Mouse (Mus musculus) stomach, postnatal 0 days (tissue): Measurements from ENCODE around the gene Gm11011. TPM values are rescaled to one million over a fixed set of nuclear protein-coding genes. Genes with fewer than 3 reads are reported as not detected.

Experiments used
- ATAC-seq: fragments of 200-750 bp; cut with Nextera tagmentation; 2 replicates; pipeline ENCODE4 v1.8.0; 2017; ENCODE audit not compliant: low FRiP score, low TSS enrichment
- DNase-seq: peaks from one replicate; pipeline ENCODE4 v3.0.0-alpha.2; 2016; ENCODE audit warnings: low spot score
- H3K27ac ChIP-seq: fragments of 300-500 bp; sonication (generic); replicated peaks from 2 replicates; pipeline ENCODE4 v1.5.1; 2014; ENCODE audit warnings: mild to moderate bottlenecking, control low read depth
- H3K27me3 ChIP-seq: fragments of 300-500 bp; sonication (generic); 2 replicates; pipeline ENCODE4 v1.6.1; 2014; ENCODE audit warnings: low read length; ENCODE audit not compliant: control insufficient read depth, insufficient read depth
- H3K36me3 ChIP-seq: fragments of 300-500 bp; sonication (generic); 2 replicates; pipeline ENCODE4 v1.6.1; 2014; ENCODE audit warnings: low read length, mixed read lengths; ENCODE audit not compliant: control insufficient read depth, insufficient read depth
- H3K4me1 ChIP-seq: fragments of 300-500 bp; sonication (generic); replicated peaks from 2 replicates; pipeline ENCODE4 v1.6.1; 2014; ENCODE audit warnings: antibody characterized with exemption; ENCODE audit not compliant: control insufficient read depth, insufficient read depth
- H3K4me2 ChIP-seq: fragments of 300-500 bp; sonication (generic); replicated peaks from 2 replicates; pipeline ENCODE4 v1.6.1; 2014; ENCODE audit warnings: low read depth, mild to moderate bottlenecking, control low read depth, moderate library complexity
- H3K4me3 ChIP-seq: fragments of 300-500 bp; sonication (generic); 2 replicates; pipeline ENCODE4 v1.5.1; 2014; ENCODE audit warnings: low read depth, low read length, control low read depth
- H3K9ac ChIP-seq: fragments of 300-500 bp; sonication (generic); 2 replicates; pipeline ENCODE4 v1.6.1; 2014; ENCODE audit warnings: mild to moderate bottlenecking, low read length, control low read depth, mixed read lengths
- H3K9me3 ChIP-seq: fragments of 300-500 bp; sonication (generic); 2 replicates; pipeline ENCODE4 v1.6.1; 2016; ENCODE audit warnings: low read length; ENCODE audit not compliant: control insufficient read depth
- CTCF ChIP-seq: IDR thresholded peaks from 2 replicates; pipeline ENCODE4 v1.5.1; 2016; ENCODE audit warnings: antibody characterized with exemption, low read depth, mild to moderate bottlenecking, moderate library complexity
- EP300 ChIP-seq: optimal IDR thresholded peaks from 2 replicates; pipeline ENCODE3; 2016; ENCODE audit warnings: antibody characterized with exemption
- WGBS: fragments of 180-500 bp; shearing (Covaris S2); extraction: QIAGEN DNeasy Blood & Tissue Kit; methylation state at CpG from one replicate; pipeline ENCODE4 v1.1.7; 2014; 5-methylcytosine and 5-hydroxymethylcytosine counted together
- polyA plus RNA-seq: library from polyadenylated mRNA; unstranded; fragments of >200 nt; fragmentation: Nextera tagmentation; extraction: Ambion mirVana; gene quantifications from 2 replicates; pipeline ENCODE4 v1.2.1, GENCODE M21; 2015

Gm11011 gene
- polyA plus RNA-seq, 1 experiment from 2014 or later = not detected

DNA sequence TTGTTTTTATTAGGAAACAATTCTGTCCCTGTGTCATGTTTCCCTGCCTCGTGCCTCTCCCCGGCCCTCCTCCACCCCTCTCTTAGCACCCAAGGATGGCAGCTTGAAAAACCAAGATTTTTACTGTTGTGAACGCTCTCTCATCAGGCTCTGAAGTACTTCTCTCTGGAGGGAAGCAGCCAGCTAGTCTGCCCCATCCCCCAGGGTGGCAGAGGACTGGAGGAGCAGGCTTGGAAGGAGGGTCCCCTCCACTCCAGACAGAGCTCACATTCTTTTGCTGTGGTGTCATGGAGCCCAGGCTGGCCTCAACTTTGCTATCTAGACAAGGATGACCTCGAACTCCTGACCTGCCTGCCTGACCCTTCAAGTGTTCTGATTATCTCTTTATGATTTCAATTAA is 21.4 kb downstream of the Gm11011 start:
- 65% methylated on average over 4 of the region's 4 CpGs for WGBS
- ATAC-seq (no peak), DNase-seq (no peak)
- TF ChIP-seq CTCF = no peak
- no peak for TF ChIP-seq EP300
- H3K27me3 ChIP-seq = no peaks in the 10 kb centered on the region
- no peak overlapping the region for H3K9ac ChIP-seq
- H3K27ac ChIP-seq = no peak overlapping the region
- no peaks in the 10 kb centered on the region for H3K4me1 ChIP-seq
- H3K4me3 ChIP-seq = no peak overlapping the region
- H3K9me3 ChIP-seq = no peaks in the 10 kb centered on the region
- no peaks in the 10 kb centered on the region for H3K36me3 ChIP-seq
- H3K4me2 ChIP-seq = no peak overlapping the region

DNA sequence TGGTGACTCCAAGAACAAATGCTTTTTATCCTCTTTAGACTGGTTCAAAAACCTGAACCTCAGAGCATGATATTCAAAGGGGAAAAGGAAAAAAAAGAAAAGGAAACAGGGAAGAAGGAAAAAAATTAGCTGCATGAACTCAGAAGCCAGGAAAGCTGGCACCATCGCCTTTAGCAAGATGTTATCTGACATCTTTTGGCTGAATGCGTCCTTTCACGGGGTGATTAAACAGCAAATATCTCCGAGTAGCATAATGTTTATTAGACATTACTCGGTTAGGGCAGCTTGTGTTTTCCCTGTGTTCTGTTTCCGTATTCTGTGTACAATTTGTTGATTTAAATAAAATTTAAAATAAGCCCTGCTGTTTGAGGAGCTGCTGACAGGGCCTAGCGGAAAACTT is 21.8 kb downstream of the Gm11011 start:
- no peak for DNase-seq
- TF ChIP-seq EP300 (no peak), CTCF (no peak)

DNA sequence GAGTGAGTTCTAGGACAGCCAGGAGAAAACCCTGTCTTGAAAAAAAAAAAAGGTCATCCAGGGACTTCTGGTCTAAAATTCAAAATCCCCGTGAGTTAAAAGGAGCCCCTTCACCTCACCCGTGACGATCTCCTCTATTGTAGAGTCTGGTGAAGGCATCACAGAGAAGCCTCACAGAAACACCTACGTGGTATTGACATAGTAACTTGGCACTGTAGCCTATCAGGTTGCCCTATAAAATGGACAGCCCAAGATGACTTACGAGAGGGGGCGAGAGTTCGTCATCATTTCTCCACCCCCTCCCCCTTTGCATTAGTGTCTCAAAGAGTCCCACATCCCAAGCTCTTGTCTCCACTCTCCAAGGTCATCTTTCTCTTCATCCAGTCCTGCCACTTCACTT is 41.9 kb downstream of the Gm11011 start:
- no peaks in the 10 kb centered on the region for H3K36me3 ChIP-seq
- H3K9me3 ChIP-seq = no peaks in the 10 kb centered on the region
- TF ChIP-seq CTCF (no peak), EP300 (no peak)
- H3K4me2 ChIP-seq = no peak overlapping the region
- WGBS = 83% methylated on average over 7 of the region's 7 CpGs
- no peak overlapping the region for H3K27ac ChIP-seq
- no peaks in the 10 kb centered on the region for H3K27me3 ChIP-seq
- no peak overlapping the region for H3K9ac ChIP-seq
- no peaks in the 10 kb centered on the region for H3K4me1 ChIP-seq
- ATAC-seq (no peak), DNase-seq (no peak)
- H3K4me3 ChIP-seq = no peak overlapping the region

More for the DNA sequence above, 21.8 kb downstream of the Gm11011 start:
- H3K36me3 ChIP-seq = no peaks in the 10 kb centered on the region
- H3K27me3 ChIP-seq = no peaks in the 10 kb centered on the region
- no peak overlapping the region for H3K4me3 ChIP-seq
- H3K9me3 ChIP-seq = no peaks in the 10 kb centered on the region
- WGBS = 43% methylated on average over 7 of the region's 7 CpGs
- H3K4me1 ChIP-seq = no peaks in the 10 kb centered on the region
- ATAC-seq = no peak
- no peak overlapping the region for H3K27ac ChIP-seq
- no peak overlapping the region for H3K9ac ChIP-seq
- H3K4me2 ChIP-seq = no peak overlapping the region

GRCm38 (mm10) chr2:169538906-169539305 is 48.6 kb downstream of the Gm11011 start:
- no peak overlapping the region for H3K4me2 ChIP-seq
- no peak overlapping the region for H3K9ac ChIP-seq
- no peak for TF ChIP-seq EP300
- no peak for TF ChIP-seq CTCF
- no peak overlapping the region for H3K4me3 ChIP-seq
- H3K27ac ChIP-seq = no peak overlapping the region
- no peaks in the 10 kb centered on the region for H3K36me3 ChIP-seq
- H3K27me3 ChIP-seq = no peaks in the 10 kb centered on the region
- WGBS = 58% methylated on average over 4 of the region's 4 CpGs
- ATAC-seq = no peak
- no peak for DNase-seq
- H3K9me3 ChIP-seq = no peaks in the 10 kb centered on the region
- no peaks in the 10 kb centered on the region for H3K4me1 ChIP-seq

Other genes starting within 250 kb of the Gm11011 start
- 5.4 and 6.7 TPM in 2 replicates for gene Tshz2, start 45.3 kb upstream of the Gm11011 start, polyA plus RNA-seq